Mouse (Mus musculus) skeletal muscle tissue, adult 2 months (tissue): ENCODE data around the gene Rps3.
A peak's percentile ranks its signal among the peaks of the same experiment; 100 is the strongest.

ENCODE experiments used
- DNase-seq: peaks from one replicate; pipeline ENCODE4 v3.0.0-alpha.2; 2012; ENCODE audit warnings: low read depth, low spot score

Rps3 gene

GRCm38 (mm10) chr7:99475562-99475911 lies 8.0 kb downstream of the Rps3 start:
- DNase-seq, result no peak

DNA sequence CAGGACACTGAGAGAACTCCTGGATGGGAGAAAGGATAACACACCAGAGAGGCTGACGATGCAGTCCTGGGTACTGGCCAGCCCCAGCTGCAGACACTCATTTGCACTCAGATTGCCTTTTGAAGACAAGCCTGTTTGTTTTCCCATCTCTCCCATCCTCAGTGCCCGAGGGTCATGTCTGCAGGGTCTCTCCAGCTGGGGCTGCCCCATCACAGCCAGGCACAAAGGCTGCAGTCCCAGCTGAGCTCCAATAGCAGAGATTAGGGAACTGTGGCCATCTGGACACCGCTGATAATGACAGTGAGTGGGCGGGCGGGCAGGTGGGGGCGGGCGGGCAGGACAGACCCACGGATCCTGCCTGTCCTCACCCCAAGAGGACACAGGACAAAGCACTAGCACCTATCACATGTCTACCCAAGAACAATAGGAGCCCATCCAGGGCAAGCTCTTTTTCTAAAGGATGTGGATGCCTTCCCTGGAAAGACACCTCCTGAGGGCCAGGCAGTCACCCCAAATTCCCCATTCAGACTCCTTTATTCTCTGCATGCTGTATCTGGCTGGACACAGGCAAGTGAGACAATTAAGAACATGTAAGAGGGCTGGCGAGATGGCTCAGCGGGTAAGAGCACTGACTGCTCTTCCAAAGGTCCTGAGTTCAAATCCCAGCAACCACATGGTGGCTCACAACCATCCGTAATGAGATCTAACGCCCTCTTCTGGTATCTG lies 8.5 kb downstream of the Rps3 start:
- DNase-seq, result no peak

- DNase-seq, result no peak
Observed at GRCm38 (mm10) chr7:99473638-99474407, 9.7 kb downstream of the Rps3 start.

GRCm38 (mm10) chr7:99471578-99471977 lies 12.0 kb downstream of the Rps3 start:
- no peak for DNase-seq

DNA sequence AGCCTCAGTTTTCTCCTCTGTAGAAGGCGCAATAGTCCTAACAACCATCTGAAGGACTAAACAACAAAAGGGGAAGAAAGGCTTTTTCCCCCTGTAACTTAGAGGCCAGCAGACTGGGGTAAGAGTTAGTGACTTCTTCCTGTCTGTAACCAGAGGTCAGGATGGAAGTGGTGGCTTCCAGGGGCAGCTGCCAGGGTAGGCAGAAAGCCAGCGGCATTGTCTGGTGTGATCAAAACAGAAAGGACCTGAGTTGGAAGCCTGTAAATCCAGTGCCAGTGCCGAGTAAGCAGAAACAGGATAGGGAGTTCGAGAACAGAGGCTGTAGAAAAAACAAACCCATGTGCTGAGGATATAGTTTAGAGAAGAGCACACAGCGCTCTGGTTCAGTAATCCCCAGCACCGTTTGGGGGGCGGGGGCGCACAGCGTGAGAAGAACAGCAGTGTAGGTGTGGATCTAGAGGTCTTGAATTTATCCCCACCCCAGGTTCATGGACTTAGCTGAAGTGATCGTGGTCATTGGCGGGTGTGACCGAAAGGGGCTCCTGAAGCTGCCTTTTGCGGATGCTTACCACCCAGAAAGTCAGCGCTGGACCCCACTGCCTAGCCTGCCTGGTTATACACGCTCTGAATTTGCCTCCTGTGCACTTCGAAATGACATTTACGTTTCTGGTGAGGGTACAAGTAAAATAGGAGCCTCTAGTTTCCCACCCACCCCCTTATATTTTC lies 13.7 kb downstream of the Rps3 start:
- no peak for DNase-seq

GRCm38 (mm10) chr7:99468283-99469132 lies 15.0 kb downstream of the Rps3 start:
- DNase-seq, result peak; percentile 37

GRCm38 (mm10) chr7:99467916-99468282 lies 15.6 kb downstream of the Rps3 start:
- DNase-seq, result no peak

GRCm38 (mm10) chr7:99465811-99466210 lies 17.7 kb downstream of the Rps3 start, which contains the start of gene Klhl35:
Gene Klhl35, plus strand, starts transcription at chr7:99466004.
- no peak for DNase-seq

- no peak for DNase-seq
Observed at GRCm38 (mm10) chr7:99463120-99463519, 20.4 kb downstream of the Rps3 start.

GRCm38 (mm10) chr7:99459888-99460652 lies 23.5 kb downstream of the Rps3 start:
- DNase-seq, result no peak

DNA sequence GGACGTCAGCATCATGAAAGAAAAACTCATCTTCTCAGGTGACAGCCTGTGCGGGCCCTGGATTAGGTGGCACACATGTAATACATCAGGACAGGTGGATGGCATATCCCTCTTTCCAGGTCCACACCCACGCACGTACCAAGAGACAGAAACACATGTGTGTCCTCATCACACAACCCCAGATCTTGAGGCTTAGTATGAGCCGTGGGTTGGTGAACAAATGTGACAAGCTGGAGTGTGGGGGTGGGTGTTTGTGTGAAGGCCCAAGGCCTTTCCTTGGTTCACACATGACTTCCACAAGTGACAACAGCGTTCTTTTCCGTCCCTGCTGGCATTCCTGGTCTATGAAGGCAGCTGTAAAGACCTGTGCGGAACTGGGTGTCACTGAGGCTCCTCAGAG lies 24.7 kb downstream of the Rps3 start:
- DNase-seq, result no peak

- DNase-seq, result no peak
Observed at GRCm38 (mm10) chr7:99454044-99454443, 29.5 kb downstream of the Rps3 start.

- DNase-seq, result no peak
Observed at GRCm38 (mm10) chr7:99452859-99453258, 30.7 kb downstream of the Rps3 start.

GRCm38 (mm10) chr7:99450703-99451102 lies 32.8 kb downstream of the Rps3 start:
- peak; percentile 81 for DNase-seq

GRCm38 (mm10) chr7:99449751-99450150 lies 33.8 kb downstream of the Rps3 start:
- DNase-seq, result no peak

DNA sequence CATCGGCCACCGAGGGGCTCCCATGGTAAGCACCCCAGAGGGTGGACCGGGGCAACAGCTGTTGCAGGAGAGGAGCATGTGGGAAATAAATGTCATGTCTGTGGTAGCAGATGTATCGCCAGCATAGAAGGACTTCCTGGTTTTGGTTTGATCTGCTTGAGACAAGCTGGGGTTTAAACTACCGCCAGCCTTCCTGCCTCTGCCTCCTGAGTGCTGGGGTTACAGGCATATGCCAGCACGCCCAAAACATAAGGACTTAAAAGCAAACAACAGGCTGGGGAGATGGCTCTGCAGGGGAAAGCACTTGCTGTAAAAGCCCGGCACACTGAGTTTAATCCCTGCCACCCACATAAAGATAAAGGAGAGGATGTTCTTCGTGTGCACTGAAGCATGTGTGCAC lies 34.5 kb downstream of the Rps3 start:
- DNase-seq, result no peak

- no peak for DNase-seq
Observed at GRCm38 (mm10) chr7:99448619-99449018, 34.9 kb downstream of the Rps3 start.

DNA sequence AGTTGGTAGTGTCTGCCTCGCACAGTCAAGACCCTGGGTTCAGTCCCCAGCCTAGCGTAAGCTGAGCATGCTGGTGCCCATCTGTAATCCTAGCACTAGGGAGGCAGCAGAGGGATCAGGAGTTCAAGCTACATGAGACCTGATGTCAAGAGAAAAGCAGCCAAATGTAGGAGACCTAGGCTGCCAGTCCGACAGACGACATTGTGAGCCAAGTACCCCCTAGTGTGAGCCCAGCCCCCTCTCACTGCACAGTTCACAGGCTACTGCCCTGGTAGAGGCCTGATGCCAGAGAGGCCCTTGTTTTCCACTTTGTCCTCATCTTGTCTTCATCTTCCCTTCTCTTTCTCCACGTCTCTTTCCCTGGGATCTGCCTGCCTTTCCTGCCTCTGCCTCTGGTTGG lies 36.2 kb downstream of the Rps3 start:
- no peak for DNase-seq

DNA sequence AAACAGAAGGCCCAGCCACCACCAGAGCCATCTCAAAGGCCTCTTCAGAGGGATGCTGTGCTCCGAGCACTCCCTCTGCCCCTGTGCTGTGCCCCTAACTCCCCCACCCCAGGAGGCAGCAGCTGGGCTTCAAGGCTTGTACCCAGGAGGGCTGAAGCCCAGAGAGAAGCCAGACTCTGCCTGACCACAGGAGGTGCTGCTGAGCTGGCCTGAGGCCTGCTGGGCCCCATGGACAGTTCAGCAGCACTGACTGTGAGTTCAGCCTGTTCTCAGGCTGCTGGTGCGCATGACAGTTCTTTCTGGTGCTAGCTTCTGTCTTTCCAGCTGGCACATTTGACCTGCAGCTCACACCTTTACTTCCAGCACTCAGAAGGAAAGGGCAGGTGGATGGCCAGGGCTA lies 37.7 kb downstream of the Rps3 start:
- no peak for DNase-seq

DNA sequence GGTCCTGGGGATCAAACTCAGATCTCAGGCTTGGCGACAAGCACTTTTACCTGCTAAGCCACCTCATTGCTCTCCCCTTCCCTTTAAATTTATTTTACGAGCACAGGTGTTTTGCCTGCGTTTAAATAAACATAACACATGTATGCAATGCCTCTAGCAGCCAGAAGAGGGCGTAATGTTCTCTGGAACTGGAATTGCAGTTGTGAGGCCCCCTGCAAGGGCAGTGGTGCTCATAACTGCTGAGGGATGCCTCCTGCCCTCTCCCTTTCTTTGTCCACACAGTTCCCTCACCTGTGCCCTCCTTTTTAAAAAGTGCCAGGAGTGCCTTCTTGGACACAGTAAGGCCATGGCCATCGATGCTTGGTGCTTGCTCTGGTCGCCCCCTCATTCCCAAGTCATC lies 39.5 kb downstream of the Rps3 start:
- DNase-seq, result no peak

DNA sequence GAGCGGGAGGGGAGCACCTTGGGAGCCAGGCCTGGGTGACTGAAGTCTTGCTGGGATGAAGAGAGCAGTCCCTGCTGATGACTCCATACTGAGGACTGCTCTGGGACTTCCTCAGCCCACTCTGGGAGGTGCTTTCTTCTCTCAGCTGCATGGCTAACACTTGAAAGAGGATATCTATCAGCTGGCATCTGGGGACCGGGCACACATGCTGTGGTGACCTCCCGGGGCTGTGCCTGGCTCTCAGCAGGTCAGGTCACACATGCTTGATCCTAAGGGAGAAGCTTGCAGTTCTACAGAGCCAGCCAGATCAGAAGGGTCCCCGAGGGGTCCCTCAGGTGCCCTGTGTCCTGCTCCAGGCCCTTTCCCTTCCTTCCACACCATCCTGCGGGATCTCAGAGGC lies 40.4 kb downstream of the Rps3 start:
- no peak for DNase-seq
